Mouse (Mus musculus): ENCODE measurements around the gene Hilpda.

The Hilpda gene

DNA sequence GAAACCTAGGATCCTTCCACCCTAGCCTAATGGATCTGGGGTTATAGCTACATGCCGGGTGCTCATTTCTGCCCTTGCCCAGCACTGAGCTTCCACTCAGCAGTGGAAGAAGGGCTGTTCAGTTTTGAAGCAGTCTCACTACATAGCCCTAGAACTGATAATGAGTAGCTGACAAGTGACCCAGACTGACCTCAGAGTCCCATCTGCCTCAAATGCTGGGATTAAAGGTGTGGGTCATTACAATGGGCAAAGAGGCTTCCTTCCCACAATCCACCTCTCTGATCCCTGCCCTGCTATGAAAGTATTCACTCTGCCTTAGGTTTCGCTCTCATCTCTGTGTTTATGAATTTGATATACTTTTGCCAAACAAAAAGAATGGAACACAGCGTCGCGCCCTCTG lies 4.5 kb downstream of the Hilpda start:
- no peak for DNase-seq (ENCODE audit: low read depth, low spot score)

DNA sequence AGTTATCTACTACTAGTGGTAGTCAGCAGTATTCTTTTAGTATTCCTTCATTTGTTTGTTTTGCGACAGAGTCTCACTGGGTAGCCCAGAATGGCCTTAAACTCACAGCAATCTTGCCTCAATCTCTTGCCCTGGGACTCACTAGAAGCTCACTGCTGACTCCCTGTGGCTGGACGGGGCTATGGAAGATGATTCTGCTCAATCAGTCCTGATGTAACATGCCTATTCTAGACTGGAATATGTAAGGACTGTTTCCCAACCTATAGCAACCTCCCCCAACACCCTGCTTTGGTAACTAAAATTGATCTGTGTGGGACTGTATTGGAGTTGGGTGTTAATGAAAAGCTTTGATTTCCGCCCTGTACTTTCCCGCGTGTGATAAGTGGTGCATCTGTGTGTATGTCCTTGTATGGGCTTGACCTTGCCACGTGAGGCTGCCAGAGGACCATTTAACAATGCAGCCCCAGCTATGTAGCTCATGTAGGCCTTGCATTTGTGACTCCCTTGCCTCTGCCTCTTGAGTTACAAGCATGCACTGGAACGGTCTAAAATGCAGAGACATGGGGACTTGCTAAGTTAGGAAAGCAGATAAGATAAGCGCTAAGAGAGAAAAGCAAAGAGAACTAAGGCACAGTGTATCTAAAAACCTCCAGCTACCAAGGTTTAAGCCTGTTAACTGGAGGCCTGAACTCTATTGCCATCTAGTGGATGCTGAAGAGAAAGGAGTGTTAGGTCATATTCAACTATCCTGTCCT lies 6.4 kb downstream of the Hilpda start:
- DNase-seq (ENCODE audit: low read depth, low spot score): peak; percentile 40

DNA sequence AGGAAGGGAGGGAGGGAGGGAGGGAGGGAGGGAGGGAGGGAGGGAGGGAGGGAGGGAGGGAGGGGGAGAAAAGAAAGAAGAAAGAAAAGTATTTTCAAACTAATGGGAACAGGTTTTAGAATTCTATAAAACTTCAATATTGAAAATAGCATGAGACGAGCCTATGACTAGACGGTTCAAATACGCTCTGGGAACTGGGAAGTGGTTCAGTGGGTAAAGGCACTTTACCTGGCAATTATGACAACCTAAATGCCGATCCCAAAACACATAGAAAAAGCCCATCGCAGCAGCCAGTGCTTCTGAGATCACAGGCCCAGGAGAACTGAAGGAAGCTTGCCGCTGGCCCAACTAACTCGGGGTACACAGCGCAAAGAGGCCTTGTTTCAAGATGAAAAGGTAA lies 7.0 kb downstream of the Hilpda start, which contains the start of gene Fam71f2:
Gene Fam71f2, plus strand, starts transcription at position 301 of the 400 bp plus-strand sequence.
- no peak for DNase-seq (ENCODE audit: low read depth, low spot score)

- no peak for DNase-seq (ENCODE audit: low read depth, low spot score)
Observed at GRCm38 (mm10) chr6:29280671-29281070, 8.4 kb downstream of the Hilpda start.

GRCm38 (mm10) chr6:29286870-29287269 lies 14.6 kb downstream of the Hilpda start:
- no peak for DNase-seq (ENCODE audit: low read depth, low spot score)

DNA sequence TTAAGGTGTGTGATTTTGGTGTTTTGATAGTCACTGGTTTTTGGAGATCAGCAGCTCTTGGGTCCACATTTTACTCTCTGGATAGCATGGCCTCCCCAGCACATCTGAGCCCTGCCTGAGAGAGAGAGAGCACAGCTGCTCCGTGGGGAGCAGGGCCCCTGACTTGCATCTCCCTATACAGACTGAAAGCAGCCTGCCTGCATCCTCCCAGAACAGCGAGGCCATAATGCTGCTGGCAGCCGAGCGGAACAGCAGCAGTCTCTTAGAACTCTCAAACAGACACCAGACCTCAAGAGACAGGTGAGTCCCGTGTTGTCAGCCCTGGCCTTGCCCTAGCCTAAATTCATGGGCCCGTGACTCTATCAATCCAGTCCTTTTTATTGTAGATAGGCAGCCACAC lies 15.2 kb downstream of the Hilpda start:
- DNase-seq (ENCODE audit: low read depth, low spot score): no peak

- DNase-seq (ENCODE audit: low read depth, low spot score): no peak
Observed at GRCm38 (mm10) chr6:29287944-29288343, 15.7 kb downstream of the Hilpda start.

DNA sequence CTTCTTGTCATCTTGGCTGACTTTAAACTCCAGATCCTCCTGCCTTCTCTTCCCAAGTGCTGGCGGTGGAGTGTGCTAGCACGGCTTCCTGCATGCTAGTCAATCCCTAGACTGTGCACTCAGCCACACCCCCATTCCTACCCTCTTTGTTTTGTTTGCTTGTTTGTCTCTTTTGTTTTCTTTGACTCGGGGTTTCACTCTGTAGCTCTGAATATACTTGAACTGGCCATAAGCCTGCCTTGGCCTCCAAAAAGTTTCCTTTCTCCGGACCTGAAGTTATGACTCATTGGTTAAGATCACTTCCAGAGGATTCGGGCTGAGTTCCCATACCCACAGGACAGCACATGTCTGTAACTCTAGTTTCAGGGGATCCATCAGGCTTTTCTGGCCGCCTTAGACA lies 16.4 kb downstream of the Hilpda start:
- no peak for DNase-seq (ENCODE audit: low read depth, low spot score)

DNA sequence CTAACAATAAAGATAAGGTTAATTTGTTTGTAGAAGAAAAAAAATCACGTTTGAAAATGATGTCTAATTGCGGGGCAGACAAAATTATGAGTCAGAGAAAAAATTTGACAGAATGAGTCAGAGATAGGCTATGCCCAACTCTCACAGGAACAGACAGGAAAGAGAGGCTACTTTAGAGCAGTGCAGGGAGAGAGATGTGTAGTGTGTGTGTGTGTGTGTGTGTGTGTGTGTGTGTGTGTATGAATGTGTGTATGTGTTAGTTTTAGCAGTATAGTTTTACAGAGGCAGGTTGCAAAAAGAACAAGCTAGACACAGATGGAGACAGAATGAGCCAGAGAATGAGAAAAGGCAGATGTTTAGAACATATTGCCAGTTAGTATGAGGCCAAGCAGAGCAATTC lies 26.8 kb downstream of the Hilpda start:
- DNase-seq (ENCODE audit: low read depth, low spot score): no peak

DNA sequence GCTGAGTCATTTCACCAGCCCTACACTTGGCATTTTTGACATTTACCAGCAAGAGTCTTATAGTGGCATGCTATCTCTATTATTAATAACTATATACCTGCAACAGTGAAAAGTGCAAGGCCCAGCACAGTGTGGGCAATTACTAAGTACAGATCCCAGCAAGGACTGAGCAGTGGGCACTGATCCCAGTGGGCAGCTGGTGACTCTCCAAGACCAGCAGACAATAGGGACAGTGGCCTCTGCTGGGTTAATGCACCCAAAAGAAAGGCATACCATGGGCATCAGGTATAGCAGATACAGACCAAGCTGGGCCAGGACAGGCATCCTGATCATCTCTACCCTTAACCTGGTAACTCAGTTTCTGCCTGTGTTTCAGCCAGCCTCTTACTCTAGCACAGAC lies 31.0 kb downstream of the Hilpda start:
- no peak for DNase-seq (ENCODE audit: low read depth, low spot score)

- no peak for DNase-seq (ENCODE audit: low read depth, low spot score)
Observed at GRCm38 (mm10) chr6:29303726-29304125, 31.4 kb downstream of the Hilpda start.

DNA sequence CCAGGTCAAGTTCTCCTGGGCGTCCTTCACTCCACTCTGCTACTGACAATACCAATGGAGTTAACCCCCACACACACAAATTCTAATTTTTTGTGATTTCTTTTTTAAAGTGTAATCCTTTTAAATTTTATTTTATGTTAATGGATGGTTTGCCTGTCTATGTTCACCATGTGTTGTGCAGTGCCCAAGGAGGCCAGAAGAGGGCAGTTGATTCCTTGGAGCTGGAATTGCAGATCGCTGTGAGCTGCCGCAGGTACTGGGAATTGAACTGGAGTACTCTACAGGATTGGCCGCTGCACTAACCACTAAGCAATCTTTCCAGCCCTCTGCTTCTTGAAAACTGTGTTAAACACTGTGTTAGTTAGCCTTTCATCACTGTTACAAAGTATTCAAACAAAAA lies 33.2 kb downstream of the Hilpda start:
- no peak for DNase-seq (ENCODE audit: low read depth, low spot score)

DNA sequence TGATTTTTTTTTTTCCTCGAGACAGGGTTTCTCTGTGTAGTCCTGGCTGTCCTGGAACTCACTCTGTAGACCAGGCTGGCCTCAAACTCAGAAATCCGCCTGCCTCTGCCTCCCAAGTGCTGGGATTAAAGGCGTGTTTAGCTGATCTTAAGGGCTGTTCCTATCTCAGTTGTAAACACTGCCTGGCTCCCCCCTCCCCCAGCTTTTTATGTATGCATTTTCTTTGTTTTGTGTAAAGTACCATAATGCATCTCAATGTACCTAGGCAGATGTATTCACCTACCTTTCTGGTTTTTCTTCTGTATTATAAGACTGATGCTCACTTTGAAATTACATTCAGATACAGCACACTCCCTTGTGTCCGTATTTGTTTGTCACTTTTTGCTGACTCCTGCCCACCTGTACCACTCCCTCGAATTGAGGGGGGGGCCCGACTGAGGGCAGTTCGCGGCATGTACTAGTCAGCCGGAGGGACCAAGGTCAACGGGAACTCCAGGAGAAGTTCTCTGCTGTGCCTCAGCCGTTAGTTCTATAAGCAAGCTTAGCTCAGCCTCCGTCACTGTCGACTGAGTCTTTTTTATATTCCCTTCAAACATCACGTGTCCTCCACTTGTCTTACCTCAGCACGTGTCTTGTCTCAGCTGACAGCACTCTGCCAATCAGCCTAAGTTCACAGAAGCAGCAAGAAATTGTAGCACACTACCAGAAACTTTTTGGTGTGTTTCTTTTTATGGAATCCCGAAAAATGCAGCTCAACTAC lies 36.7 kb downstream of the Hilpda start:
- no peak for DNase-seq (ENCODE audit: low read depth, low spot score)

GRCm38 (mm10) chr6:29313690-29314202 lies 41.5 kb downstream of the Hilpda start:
- DNase-seq (ENCODE audit: low read depth, low spot score): no peak

DNA sequence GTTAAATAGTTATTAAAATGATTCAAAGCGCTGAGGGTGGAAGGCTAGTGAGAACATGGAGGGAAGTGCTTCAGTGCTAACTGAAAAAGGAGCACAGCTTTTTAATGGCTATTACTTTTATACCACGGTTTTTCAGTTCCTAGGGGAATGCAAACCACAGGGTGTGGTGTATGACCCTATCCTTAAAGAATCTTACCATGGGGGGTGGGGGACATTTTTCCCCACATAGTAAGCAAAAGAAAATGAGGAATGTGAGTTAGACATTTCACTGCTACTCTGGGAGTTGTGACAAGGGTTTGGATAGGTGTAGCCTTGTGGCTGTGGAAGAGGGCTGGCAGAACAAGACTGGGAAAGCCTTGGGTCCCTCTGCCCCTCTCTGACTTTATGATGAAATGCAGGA lies 45.0 kb downstream of the Hilpda start:
- DNase-seq (ENCODE audit: low read depth, low spot score): no peak

DNA sequence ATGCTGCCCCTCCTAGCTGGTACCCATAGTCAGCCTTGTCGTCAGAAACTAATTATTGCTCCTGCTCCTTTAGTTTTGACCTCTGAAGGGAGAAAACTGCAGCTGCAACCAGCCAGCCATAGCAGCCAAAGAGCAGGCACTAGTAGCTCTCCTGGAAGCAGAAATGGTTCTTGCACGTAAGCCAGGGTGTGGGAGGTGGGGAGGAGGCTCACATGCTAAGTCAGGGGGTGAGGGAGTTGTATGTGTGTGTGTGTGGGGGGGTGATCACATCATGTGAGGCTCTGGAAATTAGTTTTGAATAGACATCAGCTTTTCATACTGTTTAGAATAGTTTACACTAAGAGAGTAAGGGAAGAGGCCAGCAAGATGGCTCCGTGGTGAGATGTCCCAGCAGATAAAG lies 45.7 kb downstream of the Hilpda start:
- no peak for DNase-seq (ENCODE audit: low read depth, low spot score)

DNA sequence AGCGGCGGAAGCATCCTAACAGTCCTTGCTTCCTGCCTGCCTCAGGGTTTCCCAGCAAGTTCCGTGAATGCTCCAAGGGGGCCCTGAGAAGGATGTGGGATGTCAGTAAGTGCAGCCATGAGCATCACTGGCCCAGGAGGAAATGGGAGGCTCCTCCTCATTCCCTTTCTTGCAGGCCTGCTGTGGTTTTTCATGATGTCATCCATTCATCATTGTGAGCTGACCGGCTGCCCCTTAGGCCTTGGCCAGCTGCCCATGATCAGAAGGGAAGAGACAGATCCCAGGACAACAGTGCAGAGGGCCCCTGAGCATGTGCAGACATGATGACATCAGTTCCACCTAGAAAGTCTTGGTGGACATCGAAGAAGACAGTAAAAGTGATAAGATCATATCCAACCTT lies 46.6 kb downstream of the Hilpda start, which contains the start of gene Fam71f1:
Gene Fam71f1, plus strand, starts transcription at position 262 of the 400 bp plus-strand sequence.
- no peak for DNase-seq (ENCODE audit: low read depth, low spot score)

GRCm38 (mm10) chr6:29321586-29321985 lies 49.3 kb downstream of the Hilpda start:
- no peak for DNase-seq (ENCODE audit: low read depth, low spot score)

DNA sequence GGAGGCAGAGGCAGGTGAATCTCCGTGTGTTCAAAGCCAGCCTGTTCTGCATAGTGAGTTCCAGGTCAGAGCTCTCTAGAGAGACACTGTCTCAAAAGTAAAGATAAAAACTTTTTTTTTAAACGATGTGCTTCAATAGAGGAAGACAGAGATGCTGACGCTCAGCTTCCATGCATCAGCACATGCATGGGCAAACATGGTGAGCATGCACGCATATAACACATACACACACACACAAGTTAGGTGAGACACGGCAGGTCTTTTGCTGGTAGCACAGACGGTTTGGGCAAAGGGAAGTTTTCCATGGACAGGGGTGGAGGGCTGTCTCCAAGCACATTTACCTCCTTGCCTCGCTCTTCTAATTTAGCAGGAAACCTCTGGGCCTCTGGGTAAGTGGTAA lies 49.9 kb downstream of the Hilpda start:
- no peak for DNase-seq (ENCODE audit: low read depth, low spot score)

DNA sequence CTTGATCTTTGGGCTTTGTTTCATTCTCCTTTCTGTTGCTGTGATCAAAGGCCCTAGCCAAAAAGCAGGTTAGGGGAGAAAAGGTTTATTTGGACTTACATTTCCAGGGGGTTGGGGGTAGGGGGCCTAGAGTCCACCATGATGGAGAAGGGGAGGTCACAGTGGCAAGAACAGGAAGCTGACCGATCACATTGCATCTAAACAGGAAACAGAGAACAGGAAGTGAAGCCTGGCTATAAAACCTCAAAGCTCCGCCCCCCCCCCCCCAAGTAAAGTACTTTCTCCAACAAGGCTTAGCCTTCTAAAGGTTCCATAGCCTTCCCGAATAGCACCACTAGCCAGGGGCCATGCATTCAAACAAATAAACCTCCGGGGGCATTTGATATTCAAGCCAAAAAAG lies 50.4 kb downstream of the Hilpda start:
- no peak for DNase-seq (ENCODE audit: low read depth, low spot score)
